Mouse (Mus musculus) thymus, adult 2 months (tissue): Measurements from ENCODE around the gene Tuba3a. TPM values are rescaled to one million over a fixed set of nuclear protein-coding genes. Genes with fewer than 3 reads are reported as not detected.

ENCODE experiments used
- DNase-seq: peaks from one replicate; pipeline ENCODE4 v3.0.0; 2021
- H3K27ac ChIP-seq: fragments of 200-500 bp; 2 replicates; pipeline ENCODE4 v1.5.1; 2012; ENCODE audit warnings: low read length, control low read depth; ENCODE audit not compliant: control insufficient read depth, insufficient read depth
- H3K27me3 ChIP-seq: fragments of 200-500 bp; 2 replicates; pipeline ENCODE4 v1.6.1; 2012; ENCODE audit warnings: mild to moderate bottlenecking, low read length, moderate library complexity, mixed read lengths; ENCODE audit not compliant: control insufficient read depth, insufficient read depth
- H3K36me3 ChIP-seq: fragments of 200-500 bp; 2 replicates; pipeline ENCODE4 v1.6.1; 2012; ENCODE audit warnings: mild to moderate bottlenecking, low read length, moderate library complexity; ENCODE audit not compliant: control insufficient read depth, insufficient read depth
- H3K4me1 ChIP-seq: fragments of 200-500 bp; replicated peaks from 2 replicates; pipeline ENCODE4 v1.6.1; 2012; ENCODE audit warnings: low read length; ENCODE audit not compliant: control insufficient read depth, insufficient read depth
- H3K4me3 ChIP-seq: fragments of 200-500 bp; 2 replicates; pipeline ENCODE4 v1.5.1; 2012; ENCODE audit warnings: mild to moderate bottlenecking, low read length, control low read depth, moderate library complexity; ENCODE audit not compliant: control insufficient read depth, insufficient read depth
- CTCF ChIP-seq: fragments of 200-500 bp; IDR thresholded peaks from 2 replicates; pipeline ENCODE4 v1.5.1; 2012; ENCODE audit warnings: mild to moderate bottlenecking, control low read depth, low read length, moderate library complexity, borderline replicate concordance; ENCODE audit not compliant: control insufficient read depth, poor library complexity, insufficient read depth; ENCODE audit errors: extremely low read depth
- POLR2A ChIP-seq: fragments of 200-500 bp; IDR thresholded peaks from 2 replicates; pipeline ENCODE4 v1.6.1; 2012; ENCODE audit warnings: mild to moderate bottlenecking, low read length, control low read depth, moderate library complexity; ENCODE audit not compliant: control insufficient read depth, poor library complexity, insufficient read depth; ENCODE audit errors: extremely low read depth
- WGBS: fragments of 180-500 bp; shearing (Covaris S2); methylation state at CpG from one replicate; pipeline ENCODE4 v1.1.7; 2018; 5-methylcytosine and 5-hydroxymethylcytosine counted together
- polyA plus RNA-seq: library from polyadenylated mRNA; depleted of rRNA; stranded (reverse); fragments of >200 nt; gene quantifications from 2 replicates; pipeline ENCODE4 v1.2.3, GENCODE M21; 2012

Tuba3a gene
- polyA plus RNA-seq, 1 experiment: 0.84 TPM

- DNase-seq: no peak
- Histone ChIP-seq H3K27ac (no peak overlapping the region), H3K4me3 (no peak overlapping the region), H3K27me3 (no peaks in the 10 kb centered on the region; the same call in 1 of the 2 replicates), H3K4me1 (peaks cover 13% of the 10 kb centered on the region), H3K36me3 (no peaks in the 10 kb centered on the region)
- no peak for TF ChIP-seq CTCF
- TF ChIP-seq POLR2A: no peak
- WGBS: 88% methylated on average over 7 of the region's 7 CpGs
Measured at GRCm38 (mm10) chr6:125317077-125317476, 31.2 kb upstream of the Tuba3a start.

- Histone ChIP-seq H3K4me1 (peaks cover 13% of the 10 kb centered on the region), H3K27ac (no peak overlapping the region), H3K36me3 (no peaks in the 10 kb centered on the region), H3K27me3 (no peaks in the 10 kb centered on the region; the same call in 1 of the 2 replicates), H3K4me3 (no peak overlapping the region)
- TF ChIP-seq CTCF (no peak), POLR2A (no peak)
- DNase-seq: no peak
- WGBS: 87% methylated on average over 6 of the region's 6 CpGs
Measured at GRCm38 (mm10) chr6:125314746-125315145, 28.9 kb upstream of the Tuba3a start.

- WGBS: 70% methylated on average over 7 of the region's 7 CpGs
- no peak for DNase-seq
- no peaks in the 10 kb centered on the region; the same call in 1 of the 2 replicates for H3K27me3 ChIP-seq
- H3K4me3 ChIP-seq: peak overlapping the region; percentile 39; the same call in 1 of the 2 replicates
- peaks cover 13% of the 10 kb centered on the region for H3K4me1 ChIP-seq
- H3K27ac ChIP-seq: no peak overlapping the region
- H3K36me3 ChIP-seq: no peaks in the 10 kb centered on the region
- TF ChIP-seq CTCF (no peak), POLR2A (no peak)
Measured at GRCm38 (mm10) chr6:125314231-125314563, 28.4 kb upstream of the Tuba3a start.

GRCm38 (mm10) chr6:125313546-125314230 lies 27.8 kb upstream of the Tuba3a start, which contains the start of gene Ltbr:
Gene Ltbr, minus strand, starts transcription at chr6:125313885.
- WGBS: 7% methylated on average over 46 of the region's 46 CpGs
- DNase-seq: peak; percentile 39

GRCm38 (mm10) chr6:125312581-125313355 lies 26.9 kb upstream of the Tuba3a start:
- 88% methylated on average over 22 of the region's 22 CpGs for WGBS
- Histone ChIP-seq H3K27me3 (no peaks in the 10 kb centered on the region; the same call in 1 of the 2 replicates), H3K36me3 (no peaks in the 10 kb centered on the region), H3K4me3 (peak overlapping the region; percentile 39), H3K27ac (no peak overlapping the region), H3K4me1 (peaks cover 11% of the 10 kb centered on the region)
- DNase-seq: no peak
- TF ChIP-seq POLR2A: no peak
- no peak for TF ChIP-seq CTCF

More at GRCm38 (mm10) chr6:125313546-125314230, 27.8 kb upstream of the Tuba3a start, which contains the start of gene Ltbr:
- Histone ChIP-seq H3K4me1 (peaks cover 13% of the 10 kb centered on the region), H3K36me3 (no peaks in the 10 kb centered on the region), H3K27ac (no peak within 1 kb of the TSS), H3K4me3 (peak within 1 kb of the TSS; percentile 39), H3K27me3 (no peaks in the 10 kb centered on the region; the same call in 1 of the 2 replicates)
- TF ChIP-seq CTCF: no peak
- TF ChIP-seq POLR2A: 0 out of 2 replicates have a peak, but pooled peaks have one; percentile 22

- no peak for DNase-seq
- Histone ChIP-seq H3K36me3 (no peaks in the 10 kb centered on the region), H3K4me1 (peaks cover 10% of the 10 kb centered on the region), H3K4me3 (no peak overlapping the region), H3K27ac (no peak overlapping the region), H3K27me3 (no peaks in the 10 kb centered on the region; the same call in 1 of the 2 replicates)
- TF ChIP-seq CTCF (no peak), POLR2A (no peak)
- WGBS: 94% methylated on average over 9 of the region's 9 CpGs
Measured at GRCm38 (mm10) chr6:125312171-125312570, 26.3 kb upstream of the Tuba3a start.

- H3K4me3 ChIP-seq: no peak overlapping the region
- no peaks in the 10 kb centered on the region for H3K36me3 ChIP-seq
- no peak for DNase-seq
- peaks cover 10% of the 10 kb centered on the region for H3K4me1 ChIP-seq
- WGBS: 91% methylated on average over 5 of the region's 5 CpGs
- no peaks in the 10 kb centered on the region; the same call in 1 of the 2 replicates for H3K27me3 ChIP-seq
- TF ChIP-seq CTCF: no peak
- no peak for TF ChIP-seq POLR2A
- no peak overlapping the region for H3K27ac ChIP-seq
Measured at GRCm38 (mm10) chr6:125309406-125309805, 23.6 kb upstream of the Tuba3a start.
